Mouse (Mus musculus) urinary bladder, adult 2 months (tissue): Measurements from ENCODE around the gene Dek. TPM values are rescaled to one million over a fixed set of nuclear protein-coding genes. Genes with fewer than 3 reads are reported as not detected.
A peak's percentile ranks its signal among the peaks of the same experiment; 100 is the strongest.

Experiments used
- DNase-seq: peaks from one replicate; pipeline ENCODE4 v3.0.0; 2022; ENCODE audit warnings: low spot score
- polyA plus RNA-seq: library from polyadenylated mRNA; depleted of rRNA; stranded (reverse); fragments of >200 nt; gene quantifications from 2 replicates; pipeline ENCODE4 v1.2.3, GENCODE M21; 2012

Gene Dek
- polyA plus RNA-seq, 1 experiment: 59.3 TPM

DNA sequence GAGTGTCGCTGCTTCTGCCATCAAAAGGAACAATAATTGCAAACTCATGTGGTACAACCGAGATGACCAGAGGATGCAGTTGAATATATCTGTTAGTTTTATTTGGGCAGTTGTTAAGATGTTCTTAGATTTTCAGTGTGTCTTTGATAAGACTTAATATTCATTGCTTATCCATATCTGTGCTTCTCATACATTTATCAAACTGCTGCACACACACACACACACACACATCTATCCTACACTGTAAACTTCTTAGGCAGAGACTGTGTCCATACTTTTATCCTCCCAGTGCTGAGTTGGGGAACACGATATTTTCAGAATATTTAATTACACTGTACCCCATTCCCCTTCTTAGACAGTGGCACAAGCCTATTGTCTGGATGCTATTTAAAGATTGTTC is 5.2 kb upstream of the Dek start:
- DNase-seq: no peak

GRCm38 (mm10) chr13:47109239-47109638 is 3.2 kb upstream of the Dek start:
- no peak for DNase-seq

GRCm38 (mm10) chr13:47106580-47106888 is 533 bp upstream of the Dek start:
- DNase-seq: no peak

DNA sequence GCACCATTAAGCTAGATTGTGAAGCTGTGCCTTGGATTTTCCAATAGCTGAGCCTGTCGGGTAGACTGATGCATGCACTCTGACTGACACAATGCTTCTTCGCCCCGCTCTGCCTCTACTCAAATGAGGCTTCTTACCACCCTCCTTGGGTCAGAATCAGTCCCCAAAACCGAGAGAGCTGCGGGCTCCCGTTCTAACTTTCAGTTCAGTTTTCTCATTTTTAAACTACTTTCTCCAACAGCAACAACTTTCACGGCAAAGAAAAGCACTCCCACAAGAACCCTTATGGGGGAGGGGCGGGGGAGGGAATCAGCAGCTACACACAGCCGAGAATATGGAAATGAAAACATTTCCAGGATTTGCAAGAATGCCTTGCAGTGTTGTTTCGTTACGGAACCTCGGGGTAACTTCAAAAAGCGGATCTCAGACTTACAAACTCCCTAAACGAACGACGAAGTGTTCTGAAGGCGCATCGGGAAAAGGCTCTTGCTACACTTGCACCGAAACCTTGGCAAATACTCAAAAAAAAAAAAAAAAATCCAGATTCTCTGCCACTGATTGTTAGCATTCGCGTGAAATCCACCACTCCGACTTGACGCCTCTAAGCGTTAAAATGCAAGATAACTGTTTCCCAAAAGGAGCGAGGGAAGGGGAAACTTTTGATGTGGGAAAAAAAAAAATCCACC is 1.0 kb downstream of the Dek start:
- DNase-seq: no peak

GRCm38 (mm10) chr13:47104146-47104545 is 1.9 kb downstream of the Dek start:
- no peak for DNase-seq

GRCm38 (mm10) chr13:47100587-47100986 is 5.4 kb downstream of the Dek start:
- no peak for DNase-seq

DNA sequence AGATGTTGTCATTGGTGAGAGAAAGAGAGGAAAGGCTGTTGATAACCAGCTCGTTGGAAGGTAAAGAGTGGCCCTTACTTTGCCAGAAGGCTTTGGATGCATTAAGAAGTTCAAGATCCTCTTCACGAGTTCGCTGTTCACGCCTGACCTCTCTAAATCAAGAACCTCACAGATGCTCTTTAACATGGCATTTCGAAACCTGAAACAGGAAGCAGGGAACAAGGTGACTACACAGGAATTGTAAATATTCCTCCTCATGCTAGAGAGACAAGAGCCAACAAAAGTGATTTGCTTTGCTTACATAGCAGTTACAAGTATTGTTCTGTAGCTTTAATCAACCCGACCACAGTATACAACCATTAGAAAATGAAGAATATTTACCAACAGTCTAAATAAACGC is 6.7 kb downstream of the Dek start:
- no peak for DNase-seq

- DNase-seq: no peak
These were observed 9.4 kb downstream of the Dek start for GRCm38 (mm10) chr13:47096591-47096990.

- no peak for DNase-seq
These were observed 12.2 kb downstream of the Dek start for GRCm38 (mm10) chr13:47093791-47094190.

DNA sequence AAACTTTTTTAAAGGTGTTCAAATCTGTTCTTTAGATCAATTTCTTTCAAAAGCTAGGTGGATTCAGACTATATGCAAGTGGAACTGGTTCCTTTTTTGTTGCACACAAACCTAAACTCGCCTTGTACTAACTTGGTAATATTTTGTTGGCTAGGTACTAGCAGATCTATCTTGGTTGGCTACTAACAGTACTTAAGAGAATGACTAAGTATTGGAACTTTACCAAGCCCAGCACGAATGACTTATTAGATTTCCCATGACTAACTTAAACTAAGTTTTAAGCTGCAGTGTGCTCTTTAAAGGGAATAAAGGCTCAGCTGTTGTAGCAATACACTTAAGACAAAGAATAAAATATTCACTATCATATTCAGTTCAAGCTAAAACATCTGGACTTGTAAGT is 16.7 kb downstream of the Dek start:
- no peak for DNase-seq

- DNase-seq: no peak
These were observed 17.6 kb downstream of the Dek start for GRCm38 (mm10) chr13:47088433-47088832.

DNA sequence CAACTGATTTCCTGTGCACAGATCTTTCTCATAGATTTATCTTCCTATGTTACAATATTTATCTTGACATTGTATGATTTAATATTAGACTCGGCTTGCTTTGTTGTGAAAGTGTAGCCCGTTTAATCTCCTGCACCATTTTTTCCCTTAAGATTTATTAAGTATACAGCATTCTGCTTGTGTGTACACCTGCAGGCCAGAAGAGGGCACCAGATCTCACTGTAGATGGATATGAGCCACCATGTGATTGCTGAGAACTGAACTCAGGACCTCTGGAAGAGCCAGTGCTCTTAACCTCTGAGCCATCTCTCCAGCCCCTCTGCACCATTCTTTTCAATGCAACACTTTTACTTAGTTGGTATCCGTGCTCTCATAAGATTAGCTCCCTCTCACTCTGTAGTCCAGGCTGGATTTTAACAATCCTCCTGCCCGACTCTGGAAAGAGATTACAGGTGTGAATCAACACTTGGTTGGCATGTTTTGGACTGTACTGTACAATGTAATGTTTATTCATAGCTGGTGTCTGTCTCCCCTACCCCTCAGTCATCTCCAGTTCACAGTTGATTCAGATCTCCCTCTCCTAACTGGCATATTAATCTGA is 25.0 kb downstream of the Dek start:
- DNase-seq: no peak

- no peak for DNase-seq
These were observed 27.2 kb downstream of the Dek start for GRCm38 (mm10) chr13:47078799-47079198.

- no peak for DNase-seq
These were observed 28.6 kb downstream of the Dek start for GRCm38 (mm10) chr13:47077367-47077766.

GRCm38 (mm10) chr13:47076156-47076555 is 29.8 kb downstream of the Dek start:
- no peak for DNase-seq

- no peak for DNase-seq
These were observed 33.5 kb downstream of the Dek start for GRCm38 (mm10) chr13:47072484-47072883.

DNA sequence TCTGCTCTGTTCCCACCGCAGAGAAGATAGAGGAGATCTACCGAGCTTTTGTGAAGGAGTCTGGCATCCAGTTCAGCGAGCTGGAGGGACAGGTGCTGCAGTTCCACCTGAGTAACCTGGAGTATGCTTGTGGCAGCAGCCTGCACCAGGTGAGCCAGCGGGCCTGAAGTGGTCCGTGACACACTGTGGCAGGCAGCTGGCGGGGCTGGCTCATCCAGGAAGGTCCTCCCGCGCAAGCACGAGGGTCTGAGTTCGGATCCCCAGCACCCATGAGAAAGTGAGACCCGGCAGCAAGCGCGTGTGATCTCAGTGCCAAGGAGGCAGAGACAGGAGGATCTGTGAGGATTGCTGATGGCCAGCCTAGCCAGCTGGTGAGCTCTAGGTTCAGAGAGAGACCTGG is 34.1 kb downstream of the Dek start:
- no peak for DNase-seq

GRCm38 (mm10) chr13:47070329-47071080 is 35.5 kb downstream of the Dek start:
- DNase-seq: no peak

GRCm38 (mm10) chr13:47067001-47067400 is 39.0 kb downstream of the Dek start:
- no peak for DNase-seq

DNA sequence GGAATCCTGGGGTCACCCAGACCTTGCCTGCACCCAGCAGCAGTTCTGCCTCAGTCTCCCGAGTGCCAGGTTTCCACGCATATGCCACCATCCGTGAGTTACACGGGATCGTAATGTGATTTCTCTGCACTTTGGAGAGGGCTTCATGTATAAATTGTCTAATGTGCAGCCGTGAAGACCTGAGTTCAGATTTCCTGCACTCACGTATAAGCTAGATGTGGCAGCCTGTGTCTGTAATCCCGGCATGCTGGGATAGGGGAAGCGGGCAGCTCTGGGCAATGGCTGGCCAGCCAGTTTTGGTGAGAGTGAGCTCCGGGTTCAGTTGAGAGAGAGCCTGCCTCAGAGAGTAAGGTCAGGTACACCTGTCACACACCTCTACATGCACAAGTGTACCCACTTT is 39.5 kb downstream of the Dek start:
- no peak for DNase-seq

DNA sequence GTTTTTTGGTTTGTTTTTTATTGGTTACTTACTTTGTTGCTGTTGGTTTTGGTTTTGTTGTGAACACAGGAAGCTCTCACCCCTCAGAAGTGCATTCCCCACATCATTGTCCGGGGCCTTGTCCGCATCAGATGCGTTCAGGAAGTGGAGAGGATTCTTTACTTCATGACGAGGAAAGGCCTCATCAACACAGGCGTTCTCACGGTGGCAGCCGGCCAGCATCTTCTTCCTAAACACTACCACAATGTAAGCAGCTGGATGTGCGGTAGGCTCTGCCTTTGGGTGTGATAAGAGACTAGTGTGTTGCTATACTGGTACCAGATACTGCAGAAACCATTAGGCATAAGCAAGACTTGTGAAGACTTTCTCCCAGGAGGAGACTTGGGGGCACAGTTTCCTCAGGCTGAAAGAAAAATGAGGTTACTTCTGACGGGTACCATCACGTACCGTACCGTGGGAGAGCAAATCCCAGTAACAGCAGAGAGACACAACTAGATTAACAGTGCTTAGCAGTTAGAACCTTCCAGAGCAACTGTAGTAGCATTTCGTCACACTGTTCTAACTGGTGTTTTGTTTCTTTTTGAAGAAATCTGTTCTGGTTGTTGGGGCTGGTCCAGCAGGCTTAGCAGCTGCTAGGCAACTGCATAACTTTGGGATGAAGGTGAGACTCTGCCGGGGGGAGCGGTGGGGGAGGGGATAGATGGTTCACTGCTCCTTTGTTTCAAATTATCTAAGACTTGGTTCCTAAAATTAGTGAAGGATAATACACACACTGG is 41.8 kb downstream of the Dek start:
- DNase-seq: no peak

DNA sequence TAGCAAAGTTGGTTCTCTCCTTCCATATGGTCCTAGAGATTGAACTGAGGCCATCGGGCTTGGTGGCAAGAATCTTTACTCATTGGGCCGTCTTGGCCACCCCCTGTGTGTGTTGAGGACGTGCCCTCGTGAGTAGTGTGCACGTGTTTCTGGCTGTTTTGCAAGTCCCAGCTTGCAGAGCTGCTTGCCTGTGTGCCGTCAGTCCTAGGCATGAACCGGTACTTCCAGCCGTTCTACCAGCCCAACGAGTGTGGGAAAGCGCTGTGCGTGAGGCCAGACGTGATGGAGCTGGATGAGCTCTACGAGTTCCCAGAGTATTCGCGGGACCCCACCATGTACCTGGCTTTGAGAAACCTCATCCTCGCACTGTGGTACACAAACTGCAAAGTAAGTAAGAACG is 43.2 kb downstream of the Dek start:
- peak; percentile 45 for DNase-seq

DNA sequence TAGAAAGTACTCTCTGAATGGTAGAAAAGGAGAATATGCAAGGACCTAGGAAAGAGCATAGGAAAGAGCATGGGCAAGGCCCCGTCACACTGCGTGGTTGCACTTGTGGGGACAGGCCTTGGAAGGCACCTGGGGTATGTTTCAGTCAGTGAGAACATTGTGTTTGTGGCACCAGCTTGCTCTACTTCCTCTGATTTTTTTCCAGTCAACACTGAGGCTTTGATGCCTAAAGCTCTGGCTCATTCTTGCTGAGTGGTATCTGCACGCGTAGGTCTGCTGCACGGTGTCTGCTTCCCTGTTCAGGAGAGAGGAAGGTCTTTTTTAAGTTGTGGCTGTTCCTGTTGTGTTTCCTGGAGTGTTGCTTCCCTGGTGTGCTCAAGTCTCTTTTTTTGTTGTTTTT is 49.2 kb downstream of the Dek start:
- no peak for DNase-seq
